Mouse (Mus musculus): ENCODE measurements around the gene Khdc1a. TPM values are rescaled to one million over a fixed set of nuclear protein-coding genes. Genes with fewer than 3 reads are reported as not detected.
"Not testable (repeated sequence)": the region's sequence is repeated elsewhere in the genome, so short reads cannot be mapped to it uniquely, and the experiment has no call there.

Khdc1a gene
- total RNA-seq (2017), result not detected in 2 replicates

GRCm38 (mm10) chr1:21349341-21349740 is at the start of gene Khdc1a:
Gene Khdc1a (plus strand): TSS chr1:21349641.
- ATAC-seq (replicated peaks; ENCODE audit: low read depth, poor library complexity, severe bottlenecking), result no peak

GRCm38 (mm10) chr1:21299826-21300225 is 49.6 kb upstream of the Khdc1a start:
- no peak for ATAC-seq (replicated peaks; ENCODE audit: low read depth, poor library complexity, severe bottlenecking)

GRCm38 (mm10) chr1:21301686-21302085 is 47.8 kb upstream of the Khdc1a start:
- no peak for ATAC-seq (replicated peaks; ENCODE audit: low read depth, poor library complexity, severe bottlenecking)

- ATAC-seq (replicated peaks; ENCODE audit: low read depth, poor library complexity, severe bottlenecking), result no peak
These were observed 45.3 kb upstream of the Khdc1a start for GRCm38 (mm10) chr1:21304174-21304573.

- no peak for ATAC-seq (replicated peaks; ENCODE audit: low read depth, poor library complexity, severe bottlenecking)
These were observed 44.8 kb upstream of the Khdc1a start for GRCm38 (mm10) chr1:21304646-21305045.

GRCm38 (mm10) chr1:21305443-21305842 is 44.0 kb upstream of the Khdc1a start:
- ATAC-seq (replicated peaks; ENCODE audit: low read depth, poor library complexity, severe bottlenecking), result no peak

- ATAC-seq (replicated peaks; ENCODE audit: low read depth, poor library complexity, severe bottlenecking), result no peak
These were observed 35.1 kb upstream of the Khdc1a start for GRCm38 (mm10) chr1:21314336-21314735.

- ATAC-seq (replicated peaks; ENCODE audit: low read depth, poor library complexity, severe bottlenecking), result no peak
These were observed 33.7 kb upstream of the Khdc1a start for GRCm38 (mm10) chr1:21315756-21316155.

GRCm38 (mm10) chr1:21316305-21316704 is 33.1 kb upstream of the Khdc1a start:
- ATAC-seq (replicated peaks; ENCODE audit: low read depth, poor library complexity, severe bottlenecking), result no peak

GRCm38 (mm10) chr1:21318202-21318601 is 31.2 kb upstream of the Khdc1a start:
- 0 out of 2 replicates have a peak, but pooled peaks have one; percentile 18 for ATAC-seq (replicated peaks; ENCODE audit: low read depth, poor library complexity, severe bottlenecking)

- not testable (repeated sequence) for ATAC-seq (replicated peaks; ENCODE audit: low read depth, poor library complexity, severe bottlenecking)
These were observed 29.2 kb upstream of the Khdc1a start for GRCm38 (mm10) chr1:21320271-21320670.

- no peak for ATAC-seq (replicated peaks; ENCODE audit: low read depth, poor library complexity, severe bottlenecking)
These were observed 27.8 kb upstream of the Khdc1a start for GRCm38 (mm10) chr1:21321656-21322055.

GRCm38 (mm10) chr1:21323996-21324574 is 25.4 kb upstream of the Khdc1a start:
- ATAC-seq (replicated peaks; ENCODE audit: low read depth, poor library complexity, severe bottlenecking), result no peak

- peak; percentile 11; the same call in 1 of the 2 replicates for ATAC-seq (replicated peaks; ENCODE audit: low read depth, poor library complexity, severe bottlenecking)
These were observed 24.8 kb upstream of the Khdc1a start for GRCm38 (mm10) chr1:21324633-21325032.

GRCm38 (mm10) chr1:21326733-21327132 is 22.7 kb upstream of the Khdc1a start:
- ATAC-seq (replicated peaks; ENCODE audit: low read depth, poor library complexity, severe bottlenecking), result no peak

- not testable (repeated sequence) for ATAC-seq (replicated peaks; ENCODE audit: low read depth, poor library complexity, severe bottlenecking)
These were observed 18.3 kb upstream of the Khdc1a start for GRCm38 (mm10) chr1:21331161-21331560.

GRCm38 (mm10) chr1:21333222-21333973 is 16.0 kb upstream of the Khdc1a start:
- ATAC-seq (replicated peaks; ENCODE audit: low read depth, poor library complexity, severe bottlenecking), result peak; percentile 61

- peak; percentile 85 for ATAC-seq (replicated peaks; ENCODE audit: low read depth, poor library complexity, severe bottlenecking)
These were observed 13.6 kb upstream of the Khdc1a start for GRCm38 (mm10) chr1:21335836-21336235.

GRCm38 (mm10) chr1:21340745-21341144 is 8.7 kb upstream of the Khdc1a start:
- no peak for ATAC-seq (replicated peaks; ENCODE audit: low read depth, poor library complexity, severe bottlenecking)

- peak; percentile 92 for ATAC-seq (replicated peaks; ENCODE audit: low read depth, poor library complexity, severe bottlenecking)
These were observed 5.2 kb upstream of the Khdc1a start for GRCm38 (mm10) chr1:21344253-21344652.

GRCm38 (mm10) chr1:21344752-21345151 is 4.7 kb upstream of the Khdc1a start:
- not testable (repeated sequence) for ATAC-seq (replicated peaks; ENCODE audit: low read depth, poor library complexity, severe bottlenecking)

GRCm38 (mm10) chr1:21368031-21368430 is 18.6 kb downstream of the Khdc1a start, which contains the start of gene Khdc1c:
Gene Khdc1c (plus strand): TSS chr1:21368331.
- not testable (repeated sequence) for ATAC-seq (replicated peaks; ENCODE audit: low read depth, poor library complexity, severe bottlenecking)

Measured in common myeloid progenitor, adult 5-6 weeks (primary cell).